In genomic region chr10:80156002-80156751, GRCm38 (mm10) we compare ENCODE assay signal across 1 mouse cellular context.
TF ChIP-seq lines count a peak whose summit lies in the region.

No protein-coding gene starts in this region.

TF ChIP-seq in CH12.LX, 34 proteins besides CTCF, POLR2A, EP300 and RAD21:
- TF ChIP-seq TBP (conservative IDR thresholded peaks at IDR 0.05; ENCODE audit: low read depth, low read length): no peak
- no peak for TF ChIP-seq HCFC1 (IDR thresholded peaks at IDR 0.05; ENCODE audit: low read depth, low read length)
- no peak for TF ChIP-seq MYC (IDR thresholded peaks at IDR 0.05; ENCODE audit: low read depth, low read length)
- no peak for TF ChIP-seq ZNF384 (IDR thresholded peaks at IDR 0.05; ENCODE audit: low read depth, low read length)
